Mouse (Mus musculus): ENCODE data around the gene Fam3c.
A peak's percentile ranks its signal among the peaks of the same experiment; 100 is the strongest.
"Not testable (repeated sequence)": the region's sequence is repeated elsewhere in the genome, so short reads cannot be mapped to it uniquely, and the experiment has no call there.

Gene Fam3c

GRCm38 (mm10) chr6:22292056-22292455 lies 64.0 kb downstream of the Fam3c start:
- DNase-seq (ENCODE audit: low spot score), result peak; percentile 37

GRCm38 (mm10) chr6:22290790-22291189 lies 65.3 kb downstream of the Fam3c start:
- no peak for DNase-seq (ENCODE audit: low spot score)

GRCm38 (mm10) chr6:22289461-22290021 lies 66.5 kb downstream of the Fam3c start:
- DNase-seq (ENCODE audit: low spot score), result peak; percentile 64

- peak; percentile 73 for DNase-seq (ENCODE audit: low spot score)
Observed at GRCm38 (mm10) chr6:22288737-22289460, 67.1 kb downstream of the Fam3c start.

GRCm38 (mm10) chr6:22288004-22288736 lies 67.9 kb downstream of the Fam3c start, which contains the start of gene Wnt16:
Gene Wnt16, plus strand, starts transcription at chr6:22288227.
- DNase-seq (ENCODE audit: low spot score), result peak; percentile 69

- no peak for DNase-seq (ENCODE audit: low spot score)
Observed at GRCm38 (mm10) chr6:22282405-22282804, 73.6 kb downstream of the Fam3c start.

- no peak for DNase-seq (ENCODE audit: low spot score)
Observed at GRCm38 (mm10) chr6:22280217-22280861, 75.7 kb downstream of the Fam3c start.

- no peak for DNase-seq (ENCODE audit: low spot score)
Observed at GRCm38 (mm10) chr6:22277941-22278340, 78.1 kb downstream of the Fam3c start.

GRCm38 (mm10) chr6:22269840-22270521 lies 86.1 kb downstream of the Fam3c start:
- no peak for DNase-seq (ENCODE audit: low spot score)

- no peak for DNase-seq (ENCODE audit: low spot score)
Observed at GRCm38 (mm10) chr6:22268677-22269076, 87.4 kb downstream of the Fam3c start.

- DNase-seq (ENCODE audit: low spot score), result no peak
Observed at GRCm38 (mm10) chr6:22267807-22268667, 88.0 kb downstream of the Fam3c start.

GRCm38 (mm10) chr6:22266018-22266417 lies 90.0 kb downstream of the Fam3c start:
- no peak for DNase-seq (ENCODE audit: low spot score)

GRCm38 (mm10) chr6:22264094-22264493 lies 91.9 kb downstream of the Fam3c start:
- DNase-seq (ENCODE audit: low spot score), result not testable (repeated sequence)

GRCm38 (mm10) chr6:22262519-22262918 lies 93.5 kb downstream of the Fam3c start:
- DNase-seq (ENCODE audit: low spot score), result no peak

- no peak for DNase-seq (ENCODE audit: low spot score)
Observed at GRCm38 (mm10) chr6:22258784-22259183, 97.3 kb downstream of the Fam3c start.
